Mouse (Mus musculus): ENCODE data around the gene Cyp26b1.
"Not testable (repeated sequence)": the region's sequence is repeated elsewhere in the genome, so short reads cannot be mapped to it uniquely, and the experiment has no call there.

Gene Cyp26b1

GRCm38 (mm10) chr6:84593693-84594092 lies at the start of gene Cyp26b1:
TSS of gene Cyp26b1 (minus strand) at chr6:84593908.
- no peak for DNase-seq

GRCm38 (mm10) chr6:84641062-84641431 lies 47.3 kb upstream of the Cyp26b1 start:
- peak; percentile 16 for DNase-seq

GRCm38 (mm10) chr6:84640324-84641061 lies 46.8 kb upstream of the Cyp26b1 start:
- DNase-seq, result peak; percentile 45

- DNase-seq, result peak; percentile 72
Observed at GRCm38 (mm10) chr6:84638206-84638605, 44.5 kb upstream of the Cyp26b1 start.

GRCm38 (mm10) chr6:84631588-84631987 lies 37.9 kb upstream of the Cyp26b1 start:
- DNase-seq, result no peak

- peak; percentile 21 for DNase-seq
Observed at GRCm38 (mm10) chr6:84630276-84630675, 36.6 kb upstream of the Cyp26b1 start.

DNA sequence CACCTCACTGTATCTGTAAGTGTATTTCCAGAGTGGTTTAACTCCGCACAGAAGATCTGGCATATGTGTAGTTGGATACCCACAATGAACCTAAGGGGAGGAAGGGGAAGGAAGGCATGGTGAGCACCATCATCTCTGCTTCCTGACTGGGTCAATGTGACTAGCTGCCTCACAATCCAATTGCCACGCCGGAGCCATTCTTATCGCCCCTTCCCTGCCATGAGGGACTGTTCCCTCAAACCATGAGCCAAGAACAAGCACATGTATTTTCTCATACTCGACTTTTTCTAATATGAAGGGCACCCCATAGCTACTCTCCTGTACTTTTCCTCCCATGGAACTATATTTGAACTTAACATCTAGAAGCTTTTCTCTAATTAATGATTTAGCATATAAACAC lies 35.1 kb upstream of the Cyp26b1 start:
- DNase-seq, result no peak

GRCm38 (mm10) chr6:84626398-84626797 lies 32.7 kb upstream of the Cyp26b1 start:
- no peak for DNase-seq

DNA sequence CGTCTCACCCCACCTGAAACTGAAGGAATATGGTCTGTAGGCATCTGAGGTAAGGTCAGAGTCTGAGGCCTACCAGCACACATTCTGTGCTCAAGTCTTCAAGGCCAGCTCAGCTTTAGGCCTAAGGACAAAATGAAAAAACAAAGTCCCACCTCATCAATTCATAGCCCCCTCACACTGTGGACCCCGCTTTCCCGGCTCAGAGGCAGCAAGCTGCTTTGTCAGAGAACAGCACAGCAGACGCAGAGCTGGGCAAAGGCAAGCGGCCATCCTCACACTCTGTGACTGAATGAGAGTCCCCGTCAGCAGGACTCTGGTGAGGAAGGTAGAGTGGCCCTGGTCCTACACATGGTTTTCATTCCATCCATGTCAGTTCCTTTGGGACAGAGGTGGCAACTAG lies 25.5 kb upstream of the Cyp26b1 start:
- DNase-seq, result no peak

DNA sequence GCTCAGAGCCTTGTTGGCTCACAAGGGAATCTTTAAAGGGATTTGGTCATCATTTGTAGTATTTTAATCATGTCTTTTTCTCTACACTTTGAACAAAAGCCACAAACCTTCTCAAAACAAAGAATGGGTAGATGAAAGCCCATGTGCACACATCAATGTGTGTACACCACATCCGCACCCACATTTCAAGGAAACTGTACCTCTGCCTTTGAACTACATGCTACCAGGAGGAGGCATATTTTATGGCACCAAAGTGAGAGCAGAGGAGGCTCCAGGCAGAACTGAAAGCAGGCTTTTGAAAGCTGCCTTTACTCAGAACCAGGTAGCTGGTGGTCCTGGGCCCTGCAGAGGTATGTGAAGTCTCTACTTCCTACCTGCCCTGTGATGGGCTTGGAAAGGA lies 23.3 kb upstream of the Cyp26b1 start:
- DNase-seq, result no peak

DNA sequence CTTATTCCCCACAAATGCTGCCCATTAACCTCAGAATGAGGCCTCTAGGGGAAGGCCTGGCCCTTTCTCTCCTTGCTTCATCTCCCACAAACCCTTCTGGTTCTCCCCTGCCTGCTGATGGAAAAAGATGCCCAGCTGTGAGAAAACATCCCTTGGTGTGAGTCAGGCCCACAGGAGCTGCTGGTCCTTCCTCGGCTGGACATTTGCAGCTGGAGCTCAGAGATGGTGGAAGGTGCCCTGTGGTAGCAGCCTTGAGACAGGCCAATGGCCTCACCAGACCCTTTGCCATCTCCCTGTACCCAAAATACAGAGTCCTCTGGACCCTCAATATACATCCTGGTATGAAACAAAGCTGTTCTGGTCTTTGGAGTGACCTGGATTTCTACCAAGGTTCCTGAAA lies 22.9 kb upstream of the Cyp26b1 start:
- no peak for DNase-seq

DNA sequence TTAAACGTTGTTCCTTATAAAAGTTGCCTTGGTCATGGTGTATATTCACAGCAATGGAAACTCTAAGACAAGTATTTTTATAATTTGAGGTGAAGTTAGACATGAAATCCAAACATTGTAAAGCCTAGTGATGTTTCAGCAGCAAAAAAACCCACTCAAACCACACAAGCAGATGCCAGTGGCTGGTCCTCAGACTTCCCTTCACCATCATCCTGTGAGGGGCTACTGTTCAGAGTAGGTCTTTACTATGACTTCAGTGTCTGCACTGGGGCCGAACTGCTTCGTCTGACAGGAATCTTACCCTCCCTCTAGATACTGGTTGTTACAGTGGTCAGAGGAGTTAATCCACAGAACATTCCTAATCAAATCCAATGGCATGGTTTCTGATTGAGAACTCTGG lies 19.9 kb upstream of the Cyp26b1 start:
- DNase-seq, result no peak

DNA sequence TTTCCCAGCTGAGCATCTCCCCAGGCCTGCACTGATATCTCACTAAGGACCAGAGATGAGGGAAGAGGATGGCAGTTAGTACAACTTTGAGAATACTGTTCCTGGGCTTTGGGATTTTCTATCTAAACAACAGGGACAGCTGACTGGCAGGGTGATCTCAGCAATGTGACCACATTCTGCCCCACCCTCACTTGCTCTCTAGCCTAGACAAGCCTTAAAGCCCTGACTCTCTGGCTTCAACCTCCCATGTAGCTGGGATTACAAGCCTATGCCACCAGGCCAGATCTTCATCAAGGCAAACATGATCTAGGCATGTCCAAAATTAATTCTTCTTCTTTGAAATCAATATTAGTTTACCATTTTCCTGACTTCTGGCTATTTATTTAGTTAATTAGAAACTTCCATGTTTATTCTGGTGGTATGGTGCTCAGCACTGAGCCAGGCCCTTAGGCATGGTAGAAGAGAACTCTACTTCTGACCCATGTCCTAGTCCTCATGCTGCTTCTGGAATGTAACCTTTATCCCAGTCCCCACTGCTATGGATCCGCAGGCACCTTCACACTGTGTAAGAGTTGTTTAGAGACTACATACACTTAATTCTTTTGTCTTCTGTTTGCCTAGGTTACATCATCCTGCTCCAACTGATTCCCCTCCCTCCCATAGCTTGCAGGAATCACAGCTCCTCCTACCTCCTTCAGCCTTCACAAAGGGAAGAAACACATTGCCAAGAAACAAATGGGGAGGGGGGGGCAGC lies 7.6 kb upstream of the Cyp26b1 start:
- no peak for DNase-seq

DNA sequence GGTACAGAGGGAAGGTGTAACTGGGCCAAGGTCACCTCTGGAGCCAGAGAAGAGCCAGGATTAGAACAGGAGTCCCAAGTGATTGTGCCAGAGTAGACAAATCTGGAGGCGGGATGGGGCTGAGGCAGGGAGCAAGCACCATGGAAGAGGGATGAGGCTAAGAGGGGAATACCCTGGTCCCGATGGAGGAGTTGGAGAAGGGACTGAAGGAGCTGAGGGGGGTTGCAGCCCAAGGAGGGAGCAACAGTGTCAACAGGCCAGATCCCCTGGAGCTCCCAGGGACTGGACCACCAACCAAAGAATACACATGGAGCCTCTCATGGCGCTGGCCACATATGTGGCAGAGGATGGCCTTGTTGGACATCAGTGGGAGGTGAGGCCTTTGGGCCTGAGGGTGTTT lies 5.6 kb upstream of the Cyp26b1 start:
- DNase-seq, result not testable (repeated sequence)

GRCm38 (mm10) chr6:84598725-84599124 lies 5.0 kb upstream of the Cyp26b1 start:
- DNase-seq, result no peak

DNA sequence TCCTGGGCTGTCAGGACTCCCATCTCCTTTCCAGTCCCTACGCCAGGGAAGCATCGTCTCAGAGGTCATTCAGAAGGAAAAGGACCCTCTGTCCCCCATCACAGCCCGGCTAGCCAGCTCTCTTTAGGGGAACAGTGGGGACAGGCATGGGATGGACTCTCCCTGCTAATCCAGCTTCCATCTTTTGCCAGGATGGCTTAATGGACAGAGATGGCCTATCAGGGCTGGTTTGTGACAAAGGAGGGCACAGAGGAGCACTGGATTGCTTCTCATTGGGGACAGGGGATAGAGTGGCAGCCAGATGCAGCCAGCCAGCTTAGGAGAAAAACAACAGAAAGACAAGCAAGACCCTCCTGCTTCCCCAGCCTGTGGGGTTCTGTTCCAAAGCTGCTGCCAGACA lies 918 bp upstream of the Cyp26b1 start:
- DNase-seq, result no peak

GRCm38 (mm10) chr6:84590961-84591745 lies 2.6 kb downstream of the Cyp26b1 start:
- DNase-seq, result peak; percentile 10

- DNase-seq, result peak; percentile 94
Observed at GRCm38 (mm10) chr6:84589742-84590686, 3.7 kb downstream of the Cyp26b1 start.

GRCm38 (mm10) chr6:84588895-84589652 lies 4.6 kb downstream of the Cyp26b1 start:
- peak; percentile 67 for DNase-seq

DNA sequence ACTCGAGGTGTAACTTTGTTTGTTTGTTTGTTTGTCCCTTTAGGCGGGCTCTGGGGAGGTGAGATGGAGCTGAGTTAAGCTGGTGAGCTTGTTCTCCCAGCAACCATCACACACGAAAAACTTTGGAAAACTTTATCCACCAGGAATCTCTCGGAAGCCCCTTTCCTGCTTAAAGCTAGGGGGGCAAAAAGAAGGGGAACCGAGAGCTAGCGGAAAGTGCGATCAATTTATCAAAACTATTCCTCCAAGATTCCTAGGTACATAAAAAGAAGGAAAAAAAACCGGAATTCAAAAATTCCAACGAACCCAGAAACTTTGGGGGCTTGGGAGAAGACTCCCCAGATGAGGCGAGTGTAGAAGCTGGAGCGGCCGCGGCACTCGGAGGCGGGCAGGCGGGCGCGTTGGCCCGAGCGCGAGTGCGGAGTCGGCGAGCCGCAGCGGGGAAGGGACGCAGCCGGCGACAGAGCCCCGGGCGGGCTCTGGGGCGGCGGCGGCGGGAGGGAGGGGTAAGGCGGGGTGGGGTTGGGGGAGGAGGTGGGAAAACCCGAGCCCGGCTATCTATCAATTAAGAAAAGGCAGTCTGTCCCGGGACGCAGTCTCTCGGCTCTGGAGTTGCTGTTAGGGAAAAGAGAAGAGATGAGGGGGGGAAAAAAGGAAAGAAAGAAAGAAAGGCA lies 5.3 kb downstream of the Cyp26b1 start:
- DNase-seq, result peak; percentile 50

- peak; percentile 71 for DNase-seq
Observed at GRCm38 (mm10) chr6:84587471-84588101, 6.1 kb downstream of the Cyp26b1 start.

Data from lung, postnatal 14 days (tissue).